Mouse (Mus musculus): ENCODE results near the gene Itpr1.

Gene Itpr1

DNA sequence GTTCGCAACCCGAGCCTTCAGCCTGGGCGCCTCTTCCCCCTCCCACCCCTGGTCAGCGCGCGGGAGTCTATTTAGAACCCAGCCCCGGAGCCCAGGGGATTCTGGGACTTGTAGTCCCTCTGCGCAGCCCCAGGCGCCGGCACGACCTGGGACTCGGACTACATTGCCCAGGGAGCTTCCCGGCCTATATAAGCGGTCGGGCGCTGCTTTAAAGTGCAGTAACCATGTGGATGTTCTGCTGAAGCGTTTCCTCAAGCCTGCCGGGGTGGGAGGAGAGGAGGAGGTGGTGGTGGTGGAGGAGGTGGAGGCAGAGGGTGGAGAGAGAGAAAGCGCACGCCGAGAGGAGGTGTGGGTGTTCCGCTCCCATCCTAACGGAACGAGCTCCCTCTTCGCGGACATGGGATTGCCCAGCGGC, at the start of gene Itpr1:
Gene Itpr1 (plus strand): TSS at position 216 of the 415 bp plus-strand sequence.
- peak; percentile 93 to 97 for DNase-seq

DNA sequence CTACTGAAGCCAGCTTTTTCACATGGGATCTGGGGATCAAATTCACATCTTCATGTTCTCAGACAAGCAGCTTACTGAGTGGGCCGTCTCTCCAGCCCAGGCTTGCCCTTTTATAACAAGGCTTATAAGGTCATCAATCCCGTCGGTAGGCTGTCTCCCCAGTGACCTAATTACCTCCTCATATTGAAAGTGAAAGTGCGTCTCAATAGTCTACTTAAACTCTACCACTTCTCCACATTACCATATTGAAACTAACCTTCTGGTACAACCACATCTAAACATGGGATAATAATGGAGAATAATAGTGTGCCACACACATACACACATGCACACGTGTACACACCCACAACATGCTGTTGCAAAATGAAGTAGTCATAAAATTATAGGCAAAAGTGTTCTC, 48.0 kb upstream of the Itpr1 start:
- no peak for DNase-seq

DNA sequence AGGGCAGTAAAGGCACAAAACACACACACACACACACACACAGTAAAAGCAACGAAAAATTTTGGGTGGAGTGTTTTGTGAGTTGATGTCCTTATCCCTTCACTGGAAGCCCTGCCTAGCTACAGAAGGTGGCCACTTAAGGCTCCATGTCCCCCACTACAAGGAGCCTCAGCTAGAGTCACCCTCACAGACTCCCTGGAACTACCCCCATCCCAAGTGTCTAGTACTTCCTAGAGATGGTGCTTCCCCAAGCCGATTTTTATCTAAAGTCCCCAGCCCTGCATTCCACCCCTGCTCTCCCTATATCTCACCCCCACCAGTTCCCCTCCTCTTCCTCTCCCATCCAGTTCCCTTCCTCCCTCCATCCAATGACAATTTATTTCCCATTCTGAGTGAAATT, 47.3 kb upstream of the Itpr1 start:
- DNase-seq = no peak

DNA sequence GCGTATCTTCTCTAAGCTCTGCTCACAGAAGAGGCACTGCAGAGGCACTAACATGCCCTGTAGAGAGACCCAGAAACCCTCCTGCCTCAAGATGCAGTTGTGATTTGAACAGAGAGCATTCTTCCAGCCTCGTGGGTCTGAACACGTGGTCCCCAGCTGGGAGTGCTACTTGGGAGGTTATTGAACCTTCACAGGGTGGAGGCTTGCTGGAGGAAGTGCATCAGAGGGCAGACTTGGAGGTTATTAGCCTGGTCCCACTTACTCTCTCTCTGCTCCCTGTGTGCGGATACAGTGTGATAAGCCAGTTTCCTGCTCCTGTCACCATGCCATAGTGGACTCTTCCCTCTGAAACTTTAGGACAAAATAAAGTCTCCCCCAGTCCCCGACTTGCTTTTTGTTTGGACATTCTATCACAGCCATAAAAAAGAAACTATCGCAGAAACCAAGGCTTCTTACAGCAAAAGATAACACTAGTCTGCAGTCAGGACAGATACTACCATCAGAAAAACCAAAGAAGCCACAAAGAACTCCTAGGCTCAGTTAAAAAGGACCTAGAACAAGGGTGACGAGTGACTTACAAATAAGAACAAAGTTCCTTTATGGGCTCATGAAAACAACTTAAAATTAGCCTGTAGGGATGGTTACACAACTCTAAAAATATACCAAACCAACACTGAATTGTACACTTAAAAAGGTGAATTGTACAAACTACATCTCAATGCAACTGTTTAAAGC, 44.8 kb upstream of the Itpr1 start:
- DNase-seq = no peak

DNA sequence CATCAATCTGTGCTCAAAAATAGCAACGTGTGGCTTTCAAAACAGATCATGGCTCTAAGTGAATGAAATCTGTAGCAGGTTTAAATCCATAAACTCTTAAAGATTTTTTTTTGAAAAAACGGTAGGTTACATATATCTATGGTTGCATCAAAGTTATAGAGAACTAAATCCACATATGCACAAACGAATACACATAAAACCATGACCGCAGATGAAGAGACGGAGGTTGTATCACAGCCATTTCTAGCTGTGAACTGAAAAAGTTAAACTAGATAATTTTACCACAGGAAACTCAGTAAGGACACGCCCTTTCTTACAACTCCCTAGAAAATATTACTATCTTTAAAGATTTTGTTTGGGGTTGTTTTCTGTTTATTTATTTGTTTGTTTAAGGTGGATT, 44.2 kb upstream of the Itpr1 start:
- DNase-seq = no peak

DNA sequence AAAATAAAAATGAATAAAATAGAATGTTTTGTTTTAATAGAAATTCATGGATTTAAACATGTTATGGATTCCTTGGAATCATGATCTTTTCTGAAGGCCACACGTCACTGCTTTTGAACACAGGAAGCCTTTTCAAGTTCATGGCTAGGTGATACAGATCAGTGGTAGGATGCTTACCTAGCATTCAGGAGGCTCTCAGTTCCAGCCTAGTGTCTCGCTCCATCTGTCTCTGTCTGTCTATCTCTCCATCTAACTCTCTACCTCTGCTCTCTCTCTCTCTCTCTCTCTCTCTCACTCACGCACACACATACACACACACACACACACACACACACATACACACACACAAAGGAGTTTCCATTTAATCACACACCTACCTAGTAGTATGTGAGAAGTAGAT, 43.4 kb upstream of the Itpr1 start:
- no peak for DNase-seq

DNA sequence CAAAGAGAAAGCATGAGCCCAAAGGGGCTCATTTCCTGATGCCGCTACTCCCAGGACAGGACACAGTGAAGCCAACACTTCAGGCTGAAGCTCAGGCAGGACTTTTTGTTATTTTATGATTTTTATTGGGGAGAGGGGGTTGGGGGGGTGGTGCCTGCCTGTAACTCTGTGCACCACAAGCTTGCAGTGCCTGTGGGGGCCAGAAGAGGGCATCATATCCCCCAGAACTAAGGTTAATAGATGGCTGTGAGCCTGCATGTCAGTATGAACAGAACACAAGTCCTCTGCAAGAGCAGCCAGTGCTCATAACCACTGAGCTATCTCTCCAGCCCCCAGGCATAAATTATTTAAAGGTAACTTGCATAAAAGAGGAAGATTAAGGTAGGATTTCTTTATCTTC, 40.7 kb upstream of the Itpr1 start:
- DNase-seq = no peak

DNA sequence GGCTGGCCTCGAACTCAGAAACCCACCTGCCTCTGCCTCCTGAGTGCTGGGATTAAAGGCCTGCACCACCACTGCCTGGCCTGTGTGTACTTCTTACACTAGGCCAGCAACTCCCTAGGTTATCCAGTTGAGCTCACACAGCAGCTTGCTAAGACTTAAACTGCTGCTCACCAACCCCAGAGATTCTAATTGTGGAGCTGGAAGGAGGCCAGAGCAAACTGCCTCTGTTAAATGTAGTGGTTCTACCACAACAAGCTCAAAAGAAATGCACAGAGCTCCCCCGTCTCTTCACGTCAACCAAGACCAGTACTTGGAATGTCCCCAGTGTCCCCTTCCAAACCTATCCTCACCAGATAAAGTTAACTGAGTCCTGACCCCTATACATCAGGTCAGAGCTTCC, 38.7 kb upstream of the Itpr1 start:
- DNase-seq = no peak

DNA sequence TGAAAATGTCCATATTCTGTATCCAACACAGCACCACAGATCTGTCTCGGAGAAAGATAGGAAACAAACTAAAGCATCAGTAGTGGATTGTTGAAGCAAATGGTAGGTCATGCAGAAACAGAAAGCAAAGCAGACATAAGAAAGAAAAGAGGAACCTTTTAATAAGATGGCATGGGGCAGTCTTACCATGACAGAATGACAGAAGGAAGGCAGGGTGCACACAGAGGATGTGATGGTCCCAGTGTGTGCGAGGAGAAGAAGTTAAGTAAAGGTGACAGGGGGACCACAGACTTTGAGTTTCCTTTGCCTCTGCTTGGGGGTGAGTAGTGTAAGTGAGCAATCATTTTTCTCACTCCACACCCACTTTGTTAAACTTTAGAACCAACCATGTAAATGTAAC, 33.8 kb upstream of the Itpr1 start:
- DNase-seq = no peak

DNA sequence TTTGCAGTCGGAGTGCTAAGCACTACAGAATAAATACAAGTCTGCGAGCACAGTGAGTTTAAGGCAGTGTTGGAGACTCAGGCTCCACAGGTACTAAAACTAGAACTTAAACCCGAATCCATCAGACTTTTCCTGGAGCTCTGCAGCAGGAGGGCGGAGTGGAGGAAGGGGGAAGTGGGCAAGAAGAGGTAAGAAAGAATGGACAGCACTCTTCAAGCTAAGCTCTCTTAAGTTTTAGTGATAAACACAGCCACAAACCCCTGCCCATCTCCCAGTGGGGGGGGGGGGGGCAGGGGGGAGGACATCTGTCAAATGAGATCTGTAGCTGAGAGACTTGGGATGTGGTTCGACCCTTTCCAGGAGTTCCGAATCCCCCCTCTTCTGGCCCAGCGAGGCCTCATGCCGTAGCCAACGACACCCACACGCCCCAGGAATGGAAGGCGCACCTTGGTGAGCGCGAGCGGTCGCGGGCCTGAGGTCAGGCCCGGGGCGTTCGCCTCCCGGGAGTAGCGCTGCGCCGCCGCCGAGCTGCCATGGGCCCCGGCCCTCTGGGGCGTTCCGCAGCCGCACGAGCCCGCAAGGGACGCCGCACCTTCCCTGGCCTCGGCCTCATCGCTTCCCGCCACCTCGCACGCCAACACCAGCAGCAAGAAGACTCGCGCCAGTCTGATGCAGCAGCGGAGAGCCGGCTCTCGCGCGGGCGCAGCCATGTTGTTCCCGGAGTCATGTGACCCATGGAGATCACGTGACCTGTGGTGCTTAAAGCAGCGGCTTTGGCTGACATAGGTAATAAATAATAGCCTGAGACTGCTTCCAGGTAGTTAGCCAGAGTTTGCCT, 27.8 kb upstream of the Itpr1 start, which contains the start of gene Sumf1:
Gene Sumf1 (minus strand): TSS at position 736 of the 838 bp plus-strand sequence.
- DNase-seq = peak; percentile 76 to 88

DNA sequence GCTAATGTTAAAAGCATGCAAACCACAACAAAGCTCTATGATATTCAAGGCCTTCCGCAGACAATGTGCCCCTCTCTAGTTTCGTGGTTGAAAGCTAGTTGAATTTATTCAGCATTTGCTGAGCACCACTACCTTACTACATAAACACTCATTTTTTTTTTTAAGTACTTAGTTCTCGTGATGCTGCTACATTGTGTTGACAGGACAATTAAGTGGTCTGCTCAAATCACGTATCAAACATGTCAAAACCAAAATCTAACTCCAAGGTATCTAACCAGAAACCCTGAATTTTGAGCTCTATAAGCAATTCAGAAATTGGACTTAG, 27.2 kb upstream of the Itpr1 start:
- no peak for DNase-seq

DNA sequence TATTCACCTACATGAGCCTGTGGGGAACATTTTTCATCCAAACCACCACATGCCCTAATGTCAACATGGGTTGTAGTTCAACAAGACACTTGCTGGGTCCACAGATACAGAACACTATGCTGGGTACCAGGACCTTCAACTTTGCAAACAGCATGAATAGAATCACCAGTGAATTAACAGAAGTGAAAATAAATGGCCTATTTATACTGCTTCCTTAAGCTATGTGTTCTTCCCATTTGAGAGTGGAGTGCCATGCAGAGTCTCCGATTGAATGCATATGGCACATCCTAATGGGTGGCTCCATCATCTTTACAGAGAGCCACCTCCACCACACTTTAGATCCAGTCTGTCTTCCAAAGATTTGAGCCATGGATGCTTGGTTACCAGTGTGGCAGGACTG, 22.2 kb upstream of the Itpr1 start:
- DNase-seq = no peak

DNA sequence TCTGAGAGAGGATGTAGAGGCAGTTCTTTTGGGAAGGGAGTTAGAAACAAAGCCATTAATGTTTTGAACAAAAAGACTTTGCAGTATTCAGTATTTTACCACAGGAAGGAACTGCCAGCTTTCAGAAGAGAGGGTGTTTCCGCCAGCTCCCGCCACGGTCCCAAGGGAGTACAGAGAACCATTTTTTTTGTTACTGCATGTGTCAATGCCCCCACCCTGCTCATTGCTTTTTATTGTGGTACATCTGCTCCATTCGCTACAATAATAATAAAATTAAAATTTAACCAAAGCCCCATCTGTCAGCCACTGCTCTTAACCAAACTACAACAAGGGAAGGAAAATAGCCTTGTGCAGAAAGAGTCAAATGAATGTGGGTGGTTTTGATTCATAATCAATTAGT, 20.3 kb upstream of the Itpr1 start:
- DNase-seq = peak; percentile 49 to 62

DNA sequence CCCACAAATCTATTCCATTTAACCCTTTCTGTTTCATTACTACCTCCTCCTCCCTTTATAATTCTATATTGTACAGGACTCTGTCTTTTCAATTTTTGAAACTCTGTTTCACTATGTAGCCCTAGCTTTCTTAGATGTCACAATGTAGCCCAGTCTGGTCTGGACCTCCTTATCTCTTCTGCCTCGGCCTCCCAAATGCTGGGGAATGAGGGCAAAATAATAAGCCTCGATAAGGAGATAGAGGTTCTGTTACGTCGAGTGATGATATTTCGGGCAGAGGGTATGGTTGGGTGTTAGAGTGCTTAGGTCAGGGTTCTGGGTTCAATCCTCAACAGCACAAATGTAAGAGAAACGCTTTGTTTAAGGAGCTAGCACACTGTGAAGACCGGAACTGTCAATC, 16.2 kb upstream of the Itpr1 start:
- no peak for DNase-seq

DNA sequence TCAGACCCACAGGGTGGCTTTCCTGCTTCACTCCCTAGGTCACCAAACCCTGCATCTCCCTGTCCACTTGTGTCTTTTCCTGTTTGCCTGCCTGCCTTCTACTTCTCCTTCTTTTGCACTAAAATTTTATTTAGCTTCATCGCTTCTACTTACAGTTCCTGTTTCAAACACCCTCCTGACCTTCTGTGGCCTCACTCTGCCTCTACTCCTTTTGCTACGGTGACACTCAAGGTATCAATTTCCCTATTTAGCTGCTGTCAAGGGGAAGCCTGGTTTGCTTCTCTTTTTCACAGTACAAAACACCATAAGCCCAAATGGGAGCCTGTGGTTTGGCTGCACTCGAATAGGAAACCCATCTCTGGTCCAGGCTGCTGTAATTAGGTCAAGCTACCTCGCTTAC, 15.8 kb upstream of the Itpr1 start:
- peak; percentile 19 to 37 for DNase-seq

DNA sequence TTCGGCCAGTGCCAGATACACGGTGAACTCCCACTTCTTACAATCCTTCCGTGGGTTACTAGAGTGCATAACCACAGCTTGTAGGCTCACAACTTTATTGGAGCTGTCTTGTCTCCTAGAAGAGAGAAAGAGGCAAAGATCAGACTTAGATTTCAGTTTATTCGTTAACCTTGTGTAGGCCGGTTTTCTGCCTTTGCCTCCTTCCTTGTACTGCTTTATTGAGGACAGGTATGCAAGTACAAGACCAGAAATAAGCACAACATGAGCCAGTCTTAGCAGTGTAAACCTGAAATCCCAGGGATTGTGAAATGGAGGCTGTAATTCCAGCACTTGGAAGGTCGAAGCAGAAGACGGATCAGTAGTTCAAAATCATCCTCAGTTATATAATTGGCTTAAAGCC, 14.6 kb upstream of the Itpr1 start:
- DNase-seq = no peak

DNA sequence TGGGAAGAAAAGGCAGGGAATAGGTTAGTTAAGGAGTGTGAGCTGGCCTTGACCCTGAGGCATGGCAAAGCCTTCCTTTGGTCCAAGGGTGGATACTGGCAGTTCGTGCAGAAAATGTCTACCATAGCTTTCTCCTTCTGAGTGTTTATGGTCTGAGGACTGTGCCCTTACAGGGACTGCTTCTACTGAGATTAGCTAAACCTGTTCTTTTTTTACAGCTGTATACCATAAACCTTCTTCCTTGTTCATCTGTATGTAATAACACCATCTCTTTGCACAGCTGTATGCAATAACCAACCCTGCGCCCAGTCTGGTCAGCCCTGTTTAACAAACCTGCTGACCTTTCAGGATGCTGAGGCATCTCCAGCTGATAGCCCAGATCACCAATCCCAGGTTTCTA, 8.6 kb upstream of the Itpr1 start:
- no peak for DNase-seq

DNA sequence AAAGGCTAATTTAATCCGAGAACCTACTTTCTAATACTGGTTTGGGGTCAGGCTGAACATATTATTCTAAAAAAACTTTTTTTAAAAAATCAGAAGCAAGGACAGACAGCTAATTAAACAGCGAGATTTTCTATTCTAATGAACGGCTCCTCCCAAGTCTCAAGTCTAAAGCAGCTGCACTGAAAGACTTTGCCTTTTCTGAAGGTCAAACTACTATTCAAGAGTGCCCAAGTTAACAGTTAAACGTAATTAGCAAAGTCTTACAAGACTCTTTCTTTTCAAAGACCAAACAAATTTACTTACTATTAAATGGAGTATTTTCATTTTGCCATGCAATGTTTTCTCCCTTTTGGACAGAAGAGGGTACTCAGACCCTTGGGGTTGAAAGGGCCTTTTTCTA, 6.8 kb upstream of the Itpr1 start:
- no peak for DNase-seq

DNA sequence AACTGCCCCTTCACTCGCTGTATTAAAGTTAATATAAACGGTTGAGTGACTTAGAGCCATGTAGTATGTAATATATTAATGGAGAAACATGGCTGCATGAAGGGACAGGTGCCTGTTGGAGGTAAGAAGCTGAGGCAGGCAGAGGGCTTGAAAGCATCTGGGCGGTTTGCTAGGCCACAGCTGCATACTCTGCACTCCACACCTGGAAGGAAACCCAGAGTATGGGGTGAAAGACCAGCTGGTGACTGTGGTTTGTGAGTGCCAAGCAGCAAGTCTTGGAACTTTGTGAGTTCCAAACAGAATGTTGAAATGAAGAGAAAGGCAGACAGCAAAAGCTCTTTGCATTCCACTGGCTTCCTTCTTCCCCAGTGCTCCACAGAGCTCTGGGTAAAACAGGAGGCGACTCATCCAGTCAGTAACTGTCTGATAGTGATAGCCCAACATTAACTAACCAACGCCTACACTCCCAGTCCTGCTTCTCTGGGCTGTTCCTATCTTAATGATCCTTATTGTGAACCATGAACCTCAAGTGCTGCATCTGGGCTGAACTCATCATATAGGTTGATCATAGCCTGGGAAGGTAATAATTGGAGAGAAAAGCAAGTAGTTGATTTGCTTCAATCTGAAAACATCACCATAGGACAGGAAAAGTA, 5.9 kb upstream of the Itpr1 start:
- no peak for DNase-seq

DNA sequence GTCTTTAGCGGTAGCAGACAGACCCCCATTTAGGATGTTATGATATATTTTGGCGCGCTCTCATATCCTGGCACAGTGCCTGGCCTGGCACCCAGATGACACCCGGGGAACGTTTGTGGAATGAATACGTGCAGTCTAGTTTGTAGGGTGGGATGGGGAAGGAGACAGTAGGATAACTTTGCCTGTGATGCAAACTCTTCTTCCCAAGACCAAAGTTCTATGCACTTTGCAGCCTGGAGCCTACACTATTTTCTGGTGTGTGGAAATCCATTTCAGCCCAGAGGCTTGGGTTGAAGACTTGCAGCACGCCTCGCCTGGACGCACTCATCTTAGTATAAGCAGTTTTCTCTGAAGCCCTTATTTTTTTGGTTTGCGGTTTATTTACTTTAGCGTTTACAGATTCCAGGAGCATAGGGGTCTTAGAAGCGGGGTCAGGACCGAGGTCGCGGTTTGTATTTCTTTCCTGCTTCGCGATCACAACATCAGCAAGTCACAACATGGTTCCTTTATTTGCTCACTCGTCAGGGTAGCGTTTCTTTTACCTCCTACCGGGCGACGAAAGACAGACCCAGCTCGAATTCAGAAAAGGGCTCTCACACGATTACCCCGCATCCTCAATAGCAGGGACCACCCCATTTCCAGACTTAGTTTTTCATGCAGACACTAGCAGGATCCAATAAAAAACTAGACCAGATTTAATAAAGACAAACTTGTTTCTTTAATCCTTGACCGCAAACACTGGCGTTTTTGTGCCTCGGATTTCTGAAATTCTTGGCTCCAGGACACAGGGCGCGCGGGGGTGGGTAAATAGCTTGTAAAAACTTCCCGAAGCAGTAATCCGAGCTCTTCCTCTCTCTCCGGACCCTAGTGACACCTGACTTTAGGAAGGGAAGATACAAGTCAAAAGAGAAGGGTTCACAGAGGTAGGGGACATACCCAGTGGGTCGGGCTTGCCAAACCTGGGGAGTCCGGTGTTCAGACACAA, 708 bp upstream of the Itpr1 start:
- DNase-seq = no peak

DNA sequence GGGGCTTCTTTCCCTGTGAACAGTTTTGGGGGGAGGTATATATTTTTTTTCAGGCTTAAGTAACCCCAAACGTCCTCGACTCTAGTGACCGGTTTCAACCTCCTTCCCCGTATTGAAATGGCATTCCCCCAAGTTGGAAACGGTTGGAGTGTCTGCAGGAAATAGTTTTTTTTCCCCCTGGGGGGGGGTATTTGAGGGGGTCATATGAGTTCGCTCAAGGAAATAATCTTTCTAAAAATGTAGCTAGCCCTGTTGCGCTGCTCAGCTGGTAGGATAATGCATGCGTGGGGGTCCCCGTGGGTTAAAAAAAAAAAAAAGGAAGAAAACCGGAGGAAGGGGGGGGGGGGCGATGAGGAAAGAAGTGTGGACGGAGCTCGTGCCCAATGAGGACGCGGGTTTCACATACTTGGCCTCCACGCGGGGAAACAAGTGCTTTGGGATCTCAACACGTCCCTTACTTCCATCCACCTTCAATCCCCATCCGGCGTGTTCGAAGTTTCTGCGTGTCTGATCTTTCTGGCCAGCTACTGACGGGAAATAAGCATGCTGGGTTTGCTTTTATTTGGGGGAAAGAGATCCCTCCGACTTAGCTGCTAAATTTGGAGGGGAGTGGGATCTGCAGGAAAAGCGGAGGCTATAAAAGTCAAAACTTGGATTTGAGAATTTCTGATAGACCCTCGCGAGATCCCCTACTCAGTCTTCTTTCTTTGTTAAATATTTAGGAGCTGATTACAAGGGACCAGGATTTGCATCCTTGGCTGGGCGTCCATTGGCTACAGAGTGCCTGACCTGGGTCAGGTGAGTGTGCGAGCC, 791 bp downstream of the Itpr1 start:
- DNase-seq = no peak
